Mouse (Mus musculus) cortical plate, adult 2 months (tissue): ENCODE results near the gene Txnrd1.

ENCODE experiments used
- CTCF ChIP-seq: fragments of 200-500 bp; IDR thresholded peaks from 2 replicates; pipeline ENCODE4 v1.5.1; 2011; ENCODE audit warnings: mild to moderate bottlenecking, control low read depth, low read length; ENCODE audit not compliant: insufficient read depth; ENCODE audit errors: extremely low read depth
- POLR2A ChIP-seq: fragments of 200-500 bp; IDR thresholded peaks from 2 replicates; pipeline ENCODE4 v1.6.1; 2011; ENCODE audit warnings: mild to moderate bottlenecking, low read length, control low read depth; ENCODE audit not compliant: insufficient read depth; ENCODE audit errors: extremely low read depth

GRCm38 (mm10) chr10:82887354-82887753 lies 53.6 kb downstream of the Txnrd1 start:
- TF ChIP-seq POLR2A (no peak), CTCF (no peak)
